Mouse (Mus musculus): ENCODE data around the gene Rab12.

Gene Rab12

DNA sequence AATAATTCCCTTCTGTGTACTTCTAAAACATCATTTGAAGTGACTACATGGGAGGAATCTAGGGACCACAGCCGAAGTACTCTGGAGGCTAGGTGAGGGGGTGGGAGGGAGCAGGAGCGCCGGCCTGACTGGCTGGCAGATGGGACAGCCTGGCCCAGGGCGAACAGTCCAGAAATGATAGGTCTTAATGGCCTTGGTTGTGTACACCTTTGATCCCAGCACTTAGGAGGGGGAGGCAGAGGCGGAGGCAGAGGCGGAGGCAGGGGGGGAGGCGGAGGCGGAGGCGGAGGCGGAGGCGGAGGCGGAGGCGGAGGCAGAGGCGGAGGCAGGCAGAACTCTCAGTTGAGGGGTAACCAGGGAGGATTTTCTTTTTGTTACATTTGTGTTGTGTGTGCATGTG lies 20.9 kb downstream of the Rab12 start:
- no peak for DNase-seq

DNA sequence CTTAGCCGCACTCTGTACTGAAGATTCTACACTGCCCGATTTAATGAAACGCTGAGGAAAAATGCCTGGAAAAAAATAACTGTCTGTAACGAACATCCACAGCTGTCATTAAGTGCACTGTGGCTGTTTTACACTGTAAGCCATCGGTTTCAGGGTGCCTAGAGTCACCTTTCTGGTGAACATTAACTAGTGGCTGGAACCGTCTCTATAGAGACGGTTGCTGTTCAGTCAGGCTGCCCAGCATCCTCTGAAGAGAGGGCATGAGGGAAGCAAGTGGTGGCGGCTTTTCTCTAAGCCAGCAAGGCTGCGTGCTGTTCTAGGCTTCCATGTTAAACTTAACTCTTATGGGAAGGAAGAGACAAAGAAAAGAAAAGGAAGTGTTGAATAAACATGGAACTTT lies 22.9 kb downstream of the Rab12 start:
- no peak for DNase-seq

DNA sequence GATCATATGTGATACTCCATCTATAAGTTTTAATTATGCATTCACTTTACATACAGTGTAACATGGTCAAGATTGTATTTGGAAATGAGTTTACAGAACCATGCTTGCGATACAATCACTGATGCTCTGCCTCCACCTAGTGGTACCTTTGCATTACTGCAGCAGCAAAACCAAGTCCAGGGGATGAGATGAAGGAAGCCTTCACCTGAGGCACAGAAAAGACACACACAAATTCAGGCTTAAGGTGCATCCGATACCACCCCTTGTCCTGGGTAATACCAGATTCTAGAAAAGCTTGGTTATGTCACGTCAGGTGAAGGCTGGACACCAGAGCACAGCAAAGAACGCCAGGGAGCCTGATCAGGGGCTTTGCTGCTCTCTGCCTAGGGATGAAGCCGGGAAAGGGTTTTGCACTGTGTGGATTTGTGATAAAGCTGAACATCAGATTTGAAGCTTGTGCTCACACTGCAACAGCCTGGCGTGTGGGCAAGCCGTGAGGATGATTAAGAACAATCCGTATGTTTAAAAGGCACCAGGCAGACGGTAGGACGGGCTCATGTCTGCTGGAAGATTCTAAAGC lies 29.4 kb downstream of the Rab12 start:
- peak; percentile 86 for DNase-seq

DNA sequence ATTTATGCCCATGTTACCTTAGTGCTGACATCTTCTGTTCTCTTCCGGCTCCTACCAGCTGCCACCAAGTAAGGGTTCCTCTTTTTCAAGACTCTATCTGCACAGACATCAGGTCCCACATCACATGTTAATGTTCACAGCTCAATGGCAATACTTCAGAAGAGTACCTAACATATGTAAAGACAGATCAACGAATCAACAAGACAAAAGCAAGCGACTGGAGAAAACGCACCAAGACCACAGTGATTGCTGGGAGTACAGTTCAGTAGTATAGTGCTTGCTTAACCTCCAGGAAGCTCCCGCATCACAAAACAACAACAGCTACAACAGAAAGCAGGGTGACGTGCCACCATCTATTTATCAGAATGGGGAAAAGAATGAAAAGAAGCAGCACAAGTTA lies 33.0 kb downstream of the Rab12 start:
- DNase-seq = no peak

DNA sequence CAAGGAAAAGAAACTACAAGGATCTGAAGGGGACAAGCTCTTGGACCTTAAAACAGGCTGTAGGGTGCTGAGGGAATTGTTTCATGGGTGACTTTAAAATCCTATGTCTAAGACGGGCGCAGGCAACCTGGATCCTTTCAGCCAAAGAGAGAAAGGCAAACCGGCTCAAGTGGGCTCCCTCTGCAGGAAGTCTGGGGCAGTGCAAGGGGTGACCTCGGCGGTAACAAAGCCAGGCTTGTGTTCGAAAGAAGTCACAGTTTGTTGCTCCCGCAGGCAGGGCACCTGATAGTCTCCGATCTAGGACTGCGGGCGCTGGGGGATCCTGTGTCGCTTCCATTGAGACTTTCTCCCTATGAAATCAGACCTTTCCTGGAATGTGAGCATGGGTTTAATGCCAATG lies 33.8 kb downstream of the Rab12 start:
- DNase-seq = peak; percentile 48

DNA sequence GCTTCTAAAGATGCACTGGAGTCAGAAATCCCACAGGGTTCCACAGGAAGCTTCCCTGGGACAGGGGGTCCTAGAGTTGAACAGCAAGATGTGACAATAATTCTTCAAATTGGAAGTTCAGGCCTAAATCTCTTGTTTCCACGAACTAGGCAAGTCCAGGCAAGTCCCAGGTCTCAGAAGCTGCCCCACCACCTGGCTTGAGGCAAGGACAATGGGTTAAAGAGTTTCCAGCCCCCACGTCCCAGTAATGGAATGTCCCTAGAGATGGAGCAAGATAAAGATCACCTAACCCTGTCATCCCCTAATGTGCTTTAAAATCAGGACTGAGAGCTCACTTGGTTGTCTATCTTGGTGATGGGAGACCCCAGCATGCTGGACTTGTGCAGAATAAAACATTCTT lies 34.6 kb downstream of the Rab12 start:
- DNase-seq = no peak

DNA sequence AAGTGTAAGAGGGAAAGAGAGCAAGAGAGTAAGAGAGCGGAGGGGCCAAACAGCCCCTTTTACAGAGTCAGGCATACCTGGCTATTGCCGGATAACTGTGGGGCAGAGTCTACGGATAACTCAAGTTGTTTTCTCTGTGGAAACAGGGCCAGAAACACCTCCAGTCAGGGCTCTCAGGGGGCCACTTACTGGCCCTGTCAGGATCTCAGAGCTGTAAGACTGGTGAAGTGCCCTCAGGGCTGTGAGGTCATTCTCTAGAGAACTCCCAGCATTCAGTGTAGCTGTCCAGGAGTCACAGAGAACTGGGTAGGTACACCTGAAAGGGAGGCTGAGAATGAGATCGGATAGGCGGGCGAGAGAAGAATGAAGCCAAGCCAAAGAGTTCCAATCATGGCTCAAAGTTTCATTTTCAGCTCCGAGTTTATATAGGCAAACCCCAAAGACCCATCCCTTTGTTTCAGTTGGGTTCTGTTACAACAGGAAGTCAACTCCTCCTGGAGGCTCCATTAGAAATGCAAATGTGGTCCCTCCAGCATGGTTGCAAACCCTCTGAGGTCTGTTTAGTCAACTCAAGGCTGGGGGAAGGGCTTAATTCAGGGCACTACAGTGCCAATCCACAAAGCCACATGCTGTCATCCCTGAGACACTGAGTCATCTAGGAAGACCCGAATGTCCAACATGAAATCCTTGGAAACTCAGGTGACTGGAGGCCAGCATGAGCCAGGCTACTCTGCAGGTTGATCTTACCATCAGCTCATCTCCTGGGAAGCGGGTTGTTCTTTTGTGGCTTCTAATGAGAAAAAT lies 35.7 kb downstream of the Rab12 start:
- no peak for DNase-seq

DNA sequence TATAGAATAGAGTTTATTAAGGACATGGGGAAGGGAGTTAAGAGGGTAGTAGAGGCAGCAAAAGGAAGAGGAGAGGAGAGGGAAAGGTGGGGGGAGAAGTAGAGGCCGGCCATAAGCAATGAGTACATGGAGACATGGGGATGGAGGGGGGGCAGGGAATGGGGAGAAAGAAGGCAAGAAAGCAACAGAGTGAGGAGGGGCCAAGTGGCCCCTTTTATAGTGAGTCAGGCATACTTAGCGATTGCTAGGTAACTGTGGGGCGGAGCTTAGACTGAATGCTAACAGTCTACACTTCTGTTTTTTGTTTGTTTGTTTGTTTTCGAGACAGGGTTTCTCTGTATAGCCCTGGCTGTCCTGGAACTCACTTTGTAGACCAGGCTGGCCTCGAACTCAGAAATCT lies 38.2 kb downstream of the Rab12 start:
- no peak for DNase-seq

DNA sequence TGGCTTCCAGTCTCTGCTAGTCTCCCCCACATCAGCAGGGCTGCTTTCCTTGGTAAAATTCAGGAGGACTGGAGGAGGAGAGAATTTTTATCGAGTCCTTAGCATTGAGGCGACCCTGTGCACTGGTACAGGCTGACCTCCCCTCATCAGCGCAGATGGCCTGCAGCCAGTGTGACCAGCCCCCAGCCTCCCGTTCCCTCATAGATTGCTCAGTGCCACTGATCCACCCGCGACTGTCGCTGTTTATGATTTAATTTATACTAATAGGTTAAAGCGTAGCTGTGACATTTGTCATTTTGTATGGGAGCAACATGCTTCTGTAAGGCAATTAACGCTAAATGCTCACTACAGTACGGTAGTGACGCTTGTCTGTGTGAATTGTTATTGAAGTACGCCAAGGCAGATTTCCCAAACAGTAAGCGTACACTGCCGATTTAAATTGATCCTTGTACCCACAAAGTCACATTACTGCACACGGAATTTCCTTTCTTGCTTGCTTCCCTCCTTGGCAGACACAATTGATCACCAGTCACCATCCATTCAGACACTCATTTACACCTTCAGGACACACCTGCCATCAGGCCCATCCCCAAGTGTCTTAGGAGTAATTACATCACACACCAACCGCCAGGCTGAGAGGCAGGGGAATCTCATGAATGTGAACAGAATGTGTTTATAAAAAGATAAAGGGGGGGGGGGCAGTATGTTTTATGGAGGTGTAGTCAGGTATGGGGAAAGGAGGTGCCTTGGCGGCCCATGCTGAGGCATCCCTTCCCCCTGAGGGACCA lies 38.8 kb downstream of the Rab12 start:
- no peak for DNase-seq

DNA sequence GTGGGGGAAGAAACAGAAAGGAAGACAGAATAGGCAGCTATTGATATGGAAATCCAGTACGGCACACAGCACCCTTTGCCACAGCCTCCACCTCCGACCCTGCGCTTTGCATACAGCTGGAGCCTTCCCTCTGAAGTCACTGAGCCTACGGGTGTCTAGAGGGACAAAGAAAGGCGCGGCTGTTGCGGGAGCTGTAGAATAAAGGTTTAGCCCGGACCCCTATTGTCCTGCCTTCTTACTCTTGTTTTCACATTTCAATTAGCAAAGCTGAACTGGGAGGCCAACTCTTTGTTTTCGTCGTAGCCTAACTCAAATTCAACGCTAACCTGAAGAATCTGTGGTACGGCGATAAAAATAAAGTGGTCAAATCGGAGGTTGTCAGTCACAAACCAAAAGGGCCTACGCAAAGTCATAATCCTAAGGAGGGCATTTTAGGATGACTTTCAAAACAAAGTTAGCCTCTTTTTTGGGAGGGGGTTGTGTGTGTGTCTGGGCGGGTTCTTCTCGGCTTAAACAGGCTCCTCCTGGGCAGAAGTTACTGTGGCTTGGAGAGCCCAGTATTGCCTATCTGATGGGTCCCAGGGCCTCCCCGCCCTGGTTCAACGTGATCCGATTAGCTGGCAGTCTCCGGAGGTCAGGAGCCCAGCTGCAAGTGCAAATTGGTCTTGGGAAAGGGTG lies 39.6 kb downstream of the Rab12 start:
- no peak for DNase-seq

DNA sequence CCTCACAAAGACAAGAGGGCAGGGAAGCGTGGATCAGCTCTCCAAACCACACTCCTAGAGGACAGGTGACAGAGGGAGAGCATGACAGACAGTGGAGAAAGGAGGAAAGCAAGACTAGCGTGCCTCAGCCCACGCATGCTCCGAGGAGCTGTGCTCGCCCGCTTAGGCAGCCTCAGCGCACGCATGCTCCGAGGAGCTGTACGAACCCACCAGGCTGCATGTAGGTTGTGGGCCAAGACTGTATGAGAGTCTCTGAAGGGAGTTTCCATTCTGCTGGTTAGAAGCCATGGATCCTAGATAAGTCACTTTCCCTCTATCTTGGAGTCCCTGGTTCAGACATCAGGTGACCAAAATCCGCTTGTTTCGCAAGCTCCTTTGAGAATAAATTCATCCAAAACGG lies 40.2 kb downstream of the Rab12 start:
- DNase-seq = peak; percentile 32

DNA sequence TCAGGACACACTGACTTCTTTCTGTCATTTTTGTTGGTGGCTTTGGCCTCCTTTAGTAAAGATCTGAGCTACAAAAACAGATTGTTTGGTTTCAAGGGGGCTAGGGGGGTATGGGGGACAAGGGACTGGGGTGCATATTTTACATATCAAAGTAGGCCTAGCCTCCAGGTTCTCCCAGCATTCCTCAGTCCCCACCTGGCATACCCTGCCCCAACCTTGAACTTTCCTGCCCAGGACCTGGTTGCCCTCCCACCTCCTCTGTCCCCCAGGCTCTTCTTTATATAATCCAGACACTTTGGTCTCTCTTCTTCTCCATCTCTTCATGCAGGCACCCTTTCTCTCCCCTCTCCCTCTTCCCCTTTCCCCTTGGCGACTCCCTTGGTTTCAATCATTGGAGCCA lies 46.3 kb downstream of the Rab12 start:
- DNase-seq = no peak

DNA sequence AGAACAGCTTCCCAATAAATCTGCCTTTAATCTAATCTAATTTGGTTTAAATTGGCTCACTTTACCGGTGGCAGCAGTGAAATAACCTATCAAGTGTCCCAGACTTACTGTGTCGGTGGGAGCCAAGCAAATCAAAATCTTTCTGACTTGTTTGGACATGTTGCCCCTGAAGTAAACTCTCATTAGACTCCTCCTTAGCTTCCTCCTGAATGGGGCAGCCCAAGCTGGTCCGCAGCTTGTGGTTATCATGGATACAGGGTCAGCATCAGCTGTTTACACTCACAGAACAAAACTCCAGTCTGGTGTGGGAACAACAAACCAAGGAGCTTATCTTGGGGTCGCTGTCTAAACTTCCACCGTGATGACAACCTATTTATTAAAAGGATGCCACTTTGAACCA lies 47.8 kb downstream of the Rab12 start:
- DNase-seq = no peak

DNA sequence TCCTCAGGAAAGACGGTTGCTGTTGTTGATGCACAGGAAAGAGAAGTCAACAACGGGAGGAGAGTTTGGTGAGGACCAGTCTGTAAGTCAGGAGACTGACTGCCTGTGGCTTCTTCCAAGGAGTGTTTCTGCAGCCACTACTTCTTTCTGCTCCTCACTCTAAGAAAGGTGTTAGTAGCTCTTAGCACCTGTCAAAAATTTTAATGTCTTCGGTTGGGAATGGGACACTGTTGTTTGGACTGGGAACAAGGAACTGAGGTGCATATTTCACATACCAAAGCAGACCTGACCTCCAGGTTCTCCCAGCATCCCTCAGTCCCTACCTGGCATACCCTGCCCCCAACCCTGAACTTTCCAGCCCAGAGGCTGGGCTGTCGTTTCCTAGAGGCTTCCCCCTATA lies 48.3 kb downstream of the Rab12 start:
- DNase-seq = no peak

DNA sequence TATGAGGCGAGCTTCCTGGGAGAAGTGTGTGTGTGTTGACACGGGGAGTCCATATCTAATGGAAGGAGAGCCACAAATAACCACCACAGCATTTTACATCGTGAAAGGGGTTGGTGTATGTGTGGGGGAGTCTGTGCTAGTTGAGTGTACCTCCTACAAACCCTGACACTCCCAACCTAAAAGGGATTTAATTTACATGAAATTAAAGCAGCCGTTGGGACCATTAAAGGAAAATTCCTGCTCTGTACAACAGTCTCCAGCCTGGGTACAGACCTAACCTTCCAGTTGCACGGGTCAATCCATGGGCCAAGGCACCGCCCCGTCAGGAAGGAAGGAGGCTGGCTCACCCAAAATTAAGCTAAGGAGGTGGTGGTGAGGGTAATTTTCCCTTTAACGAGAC lies 49.5 kb downstream of the Rab12 start:
- no peak for DNase-seq

DNA sequence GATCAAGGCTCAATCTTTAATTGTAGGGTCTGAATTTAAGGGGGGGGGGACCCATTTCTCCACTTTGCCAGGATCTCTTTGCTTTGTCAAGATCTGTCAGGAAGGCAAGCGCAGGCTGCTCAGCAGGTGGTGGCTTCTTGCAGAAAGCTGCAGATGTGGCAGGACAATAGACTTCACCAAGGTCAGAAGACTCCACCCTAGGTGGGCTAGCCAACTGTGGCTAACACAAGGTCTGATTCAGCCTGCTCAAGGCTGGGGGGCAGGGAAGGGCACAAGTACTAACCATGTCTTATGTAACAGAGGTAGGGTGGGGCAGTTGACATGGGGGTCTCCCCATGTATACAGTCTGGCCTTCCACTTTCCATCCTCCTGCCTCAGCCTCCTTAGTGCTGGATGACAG lies 62.3 kb downstream of the Rab12 start:
- no peak for DNase-seq

DNA sequence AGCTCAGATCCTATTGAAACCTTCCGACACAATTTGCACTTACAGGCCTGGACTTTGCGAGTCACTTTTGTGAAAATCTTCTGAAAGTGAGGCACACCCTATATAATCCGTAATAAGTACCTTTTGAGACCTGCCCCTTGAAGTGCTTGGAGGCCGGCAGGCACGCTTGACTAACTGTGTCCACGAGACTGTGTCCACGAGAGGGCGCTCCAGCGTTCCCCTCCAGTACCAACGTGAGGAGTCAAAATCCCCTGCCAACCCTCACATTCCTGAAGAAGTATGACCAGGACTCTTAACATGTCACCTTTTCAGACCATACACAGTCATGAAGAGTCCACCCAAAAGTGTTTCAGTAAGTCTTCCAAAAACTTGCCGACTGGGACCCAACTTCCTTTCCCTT lies 68.4 kb downstream of the Rab12 start:
- peak; percentile 79 for DNase-seq

DNA sequence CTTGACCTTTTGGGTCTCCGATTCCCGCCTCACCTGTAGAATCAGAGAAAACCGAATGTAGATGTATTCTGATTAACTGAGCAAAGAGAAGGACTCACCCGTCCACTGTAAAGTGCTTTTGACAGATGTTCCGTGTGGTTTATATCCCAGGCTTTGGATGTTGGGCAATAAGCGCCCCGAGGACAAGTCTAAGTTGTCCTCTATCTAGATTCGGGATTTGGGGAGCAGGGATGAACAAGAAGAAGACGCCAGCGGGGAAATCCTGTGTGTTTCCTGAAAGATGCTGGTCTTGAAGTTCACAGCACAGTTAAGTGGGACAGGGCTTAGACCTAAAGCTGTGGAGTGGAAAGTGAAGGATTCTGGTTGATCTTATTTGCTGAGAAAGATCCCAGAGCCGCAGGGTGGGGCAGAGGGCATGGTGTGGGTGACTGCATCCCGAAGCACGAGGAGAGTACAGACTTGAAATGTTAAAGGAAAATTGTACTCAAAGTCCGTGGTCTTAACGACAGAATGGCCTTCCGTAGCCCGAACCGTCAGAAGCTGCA lies 68.9 kb downstream of the Rab12 start:
- DNase-seq = no peak

DNA sequence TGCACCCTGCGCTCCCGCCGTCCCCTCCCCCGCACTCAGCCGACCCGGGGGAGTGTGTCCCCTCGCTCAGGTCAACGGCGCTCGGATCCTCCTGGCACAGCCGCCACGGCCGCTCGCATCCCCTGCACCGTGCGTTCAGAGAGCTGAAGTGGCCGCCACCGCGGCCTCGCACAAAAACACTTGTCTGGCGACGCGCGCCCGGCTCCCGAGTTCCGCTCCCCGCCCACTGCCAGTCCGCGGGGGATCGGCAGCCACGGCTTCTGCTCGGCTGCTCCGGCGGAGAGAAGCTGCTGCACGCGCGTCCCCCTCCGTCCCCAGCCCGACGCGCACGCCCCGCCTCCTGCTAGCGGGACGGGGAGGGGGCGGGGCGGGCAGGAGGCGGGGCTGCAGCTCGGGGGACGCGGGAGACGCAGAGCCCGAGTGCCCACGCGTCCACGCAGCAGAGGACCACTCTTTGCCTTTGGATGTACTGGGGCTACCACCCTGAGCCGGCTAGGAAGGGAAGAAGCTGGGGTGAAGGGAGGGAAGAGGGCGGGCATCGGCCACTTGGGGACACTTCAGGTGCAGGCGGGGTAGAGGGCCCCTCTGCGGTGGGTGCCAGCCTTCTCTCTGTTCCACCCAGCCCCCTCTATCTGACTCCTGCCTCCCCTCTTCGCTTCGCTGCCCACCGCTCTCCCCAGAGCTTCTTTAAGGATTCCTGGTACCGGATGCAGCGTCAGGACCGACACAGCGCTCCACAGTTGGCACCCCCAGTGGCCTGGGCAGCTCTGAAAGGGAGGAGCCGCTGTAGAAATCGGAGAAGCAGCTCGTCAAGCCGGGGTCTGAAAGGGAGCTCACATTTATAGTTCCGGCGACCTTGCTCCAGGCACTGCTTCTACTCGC lies 69.8 kb downstream of the Rab12 start, which contains the start of gene Mtcl1:
Gene Mtcl1 (minus strand): TSS at position 291 of the 882 bp plus-strand sequence.
- peak; percentile 88 for DNase-seq

DNA sequence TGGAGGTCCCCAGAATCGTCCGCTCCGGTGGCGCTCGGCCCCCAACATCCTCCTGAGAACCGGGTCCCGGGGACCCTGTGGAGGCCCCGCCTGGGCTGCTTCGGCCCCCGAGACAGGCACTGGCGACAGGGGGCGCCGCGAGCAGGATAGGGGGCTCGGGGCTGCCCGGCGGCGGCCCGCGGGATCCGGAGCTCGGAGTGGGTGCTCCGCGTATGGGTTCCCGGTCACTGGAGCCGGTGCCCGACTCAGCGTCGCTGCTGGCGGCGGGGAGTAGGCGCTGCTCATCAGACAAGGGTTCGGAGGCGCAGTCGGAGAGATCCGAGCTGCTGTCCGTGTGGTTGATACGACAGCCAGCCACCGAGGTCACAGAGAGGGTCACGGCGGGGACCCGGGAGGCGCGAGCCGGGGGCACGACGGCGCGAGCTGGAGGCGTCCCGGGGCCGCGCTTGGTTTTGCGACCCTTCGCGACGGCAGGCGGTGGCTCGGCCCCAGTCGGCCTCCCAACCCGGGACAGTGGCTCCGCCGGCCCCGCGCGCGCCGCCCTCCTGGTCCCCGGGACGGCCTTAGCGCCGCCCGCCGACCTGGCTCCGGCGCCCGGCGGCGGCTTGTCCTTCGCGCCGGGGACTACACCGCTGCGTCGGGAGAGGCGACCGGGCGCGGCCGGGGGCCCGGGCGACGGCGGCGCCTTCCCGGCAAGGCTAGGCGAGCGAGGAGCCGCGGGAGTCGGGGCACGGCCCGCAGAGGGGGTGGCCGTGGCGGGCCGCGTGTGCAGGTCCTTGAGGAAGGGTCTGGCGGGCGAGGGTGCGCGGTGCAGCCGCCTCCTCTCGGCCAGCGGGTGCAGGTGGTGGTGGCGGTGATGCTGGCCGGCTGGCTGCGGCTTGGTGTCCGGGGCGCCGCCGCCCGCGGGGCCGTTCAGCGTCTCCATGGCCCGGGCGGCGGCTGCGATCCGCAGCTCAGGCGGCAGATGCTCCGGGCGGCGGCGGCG lies 70.8 kb downstream of the Rab12 start:
- DNase-seq = peak; percentile 20

DNA sequence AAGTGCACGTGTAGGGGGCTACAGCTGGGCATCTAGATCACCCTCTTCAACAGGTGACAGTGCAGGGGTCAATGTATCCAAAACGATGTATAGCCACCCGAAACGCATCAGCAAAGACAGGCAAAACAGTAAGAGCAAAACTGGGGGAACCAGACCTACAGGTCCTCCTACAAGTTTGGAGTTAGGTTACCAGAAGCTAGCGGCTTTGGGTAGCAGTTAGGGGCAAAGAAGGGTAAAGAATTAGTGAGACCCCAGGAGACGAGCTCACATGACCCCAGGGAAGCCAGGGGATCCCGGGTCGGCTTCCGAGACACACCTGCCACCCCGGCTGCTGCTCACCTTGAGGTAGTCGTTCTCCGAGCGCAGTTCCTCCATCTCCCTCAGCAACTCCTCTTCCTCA lies 71.6 kb downstream of the Rab12 start:
- no peak for DNase-seq

Measured in layer of hippocampus, adult 9-11 months (tissue).